Mouse (Mus musculus): Measurements from ENCODE around the gene Ube2v1.
A peak's percentile ranks its signal among the peaks of the same experiment; 100 is the strongest.

- TF ChIP-seq POLR2A (IDR thresholded peaks at IDR 0.05; ENCODE audit: borderline replicate concordance, extremely low read depth, low read depth, low read length) (no peak), CTCF (IDR thresholded peaks at IDR 0.05; ENCODE audit: insufficient read depth, low read length) (peak; percentile 63)
Measured at GRCm38 (mm10) chr2:167680657-167681056, 48.8 kb upstream of the Ube2v1 start.

Measured in lung, adult 2 months (tissue).